Mouse (Mus musculus): ENCODE results near the gene Mysm1. TPM values are rescaled to one million over a fixed set of nuclear protein-coding genes. Genes with fewer than 3 reads are reported as not detected.

The Mysm1 gene
- polyA plus RNA-seq, 1 experiment from 2014 or later = 17.7 TPM

GRCm38 (mm10) chr4:95005251-95005830 is 26.4 kb upstream of the Mysm1 start:
- WGBS = 80% methylated on average over 6 of the region's 6 CpGs
- ATAC-seq (ENCODE audit: extremely low read depth, insufficient number of reproducible peaks, low FRiP score, low TSS enrichment) = no peak
- H3K9me3 ChIP-seq = no peaks in the 10 kb centered on the region
- no peak overlapping the region for H3K9ac ChIP-seq
- H3K27me3 ChIP-seq (replicated peaks) = no peaks in the 10 kb centered on the region
- no peak overlapping the region for H3K4me2 ChIP-seq
- no peak overlapping the region for H3K27ac ChIP-seq (replicated peaks)
- H3K4me1 ChIP-seq = no peaks in the 10 kb centered on the region
- no peaks in the 10 kb centered on the region for H3K36me3 ChIP-seq
- no peak overlapping the region for H3K4me3 ChIP-seq

GRCm38 (mm10) chr4:95001043-95001775 is 22.3 kb upstream of the Mysm1 start:
- 58% methylated on average over 6 of the region's 6 CpGs for WGBS
- H3K36me3 ChIP-seq = no peaks in the 10 kb centered on the region
- no peak for ATAC-seq (ENCODE audit: extremely low read depth, insufficient number of reproducible peaks, low FRiP score, low TSS enrichment)
- no peak overlapping the region for H3K4me2 ChIP-seq
- H3K27me3 ChIP-seq (replicated peaks) = no peaks in the 10 kb centered on the region
- H3K9me3 ChIP-seq = no peaks in the 10 kb centered on the region
- no peak overlapping the region for H3K27ac ChIP-seq (replicated peaks)
- H3K9ac ChIP-seq = no peak overlapping the region
- H3K4me1 ChIP-seq = no peaks in the 10 kb centered on the region
- H3K4me3 ChIP-seq = no peak overlapping the region

GRCm38 (mm10) chr4:95000147-95000546 is 21.2 kb upstream of the Mysm1 start:
- Histone ChIP-seq H3K36me3 (no peaks in the 10 kb centered on the region), H3K4me2 (no peak overlapping the region), H3K9me3 (no peaks in the 10 kb centered on the region), H3K4me1 (no peaks in the 10 kb centered on the region), H3K27me3 (replicated peaks) (no peaks in the 10 kb centered on the region), H3K9ac (no peak overlapping the region), H3K4me3 (no peak overlapping the region), H3K27ac (replicated peaks) (no peak overlapping the region)
- WGBS = 74% methylated on average over 1 of the region's 1 CpGs
- ATAC-seq (ENCODE audit: extremely low read depth, insufficient number of reproducible peaks, low FRiP score, low TSS enrichment) = no peak

- ATAC-seq (ENCODE audit: extremely low read depth, insufficient number of reproducible peaks, low FRiP score, low TSS enrichment) = no peak
- Histone ChIP-seq H3K27me3 (replicated peaks) (no peaks in the 10 kb centered on the region), H3K4me1 (no peaks in the 10 kb centered on the region), H3K27ac (replicated peaks) (no peak overlapping the region), H3K4me2 (no peak overlapping the region), H3K9ac (no peak overlapping the region), H3K36me3 (no peaks in the 10 kb centered on the region), H3K9me3 (no peaks in the 10 kb centered on the region), H3K4me3 (no peak overlapping the region)
- WGBS = 52% methylated on average over 3 of the region's 3 CpGs
These were observed 20.3 kb upstream of the Mysm1 start for GRCm38 (mm10) chr4:94999249-94999648.

GRCm38 (mm10) chr4:94995862-94996261 is 17.0 kb upstream of the Mysm1 start:
- H3K9me3 ChIP-seq = no peaks in the 10 kb centered on the region
- H3K4me2 ChIP-seq = no peak overlapping the region
- H3K27me3 ChIP-seq (replicated peaks) = no peaks in the 10 kb centered on the region
- H3K4me3 ChIP-seq = no peak overlapping the region
- H3K36me3 ChIP-seq = no peaks in the 10 kb centered on the region
- 82% methylated on average over 4 of the region's 4 CpGs for WGBS
- H3K4me1 ChIP-seq = no peaks in the 10 kb centered on the region
- no peak overlapping the region for H3K9ac ChIP-seq
- no peak for ATAC-seq (ENCODE audit: extremely low read depth, insufficient number of reproducible peaks, low FRiP score, low TSS enrichment)
- H3K27ac ChIP-seq (replicated peaks) = no peak overlapping the region

GRCm38 (mm10) chr4:94990204-94990603 is 11.3 kb upstream of the Mysm1 start:
- WGBS = 19% methylated on average over 3 of the region's 3 CpGs
- no peaks in the 10 kb centered on the region for H3K9me3 ChIP-seq
- 0 out of 2 replicates have a peak, but pooled peaks cover 3% of the 10 kb centered on the region for H3K4me1 ChIP-seq
- ATAC-seq (ENCODE audit: extremely low read depth, insufficient number of reproducible peaks, low FRiP score, low TSS enrichment) = no peak
- H3K4me2 ChIP-seq = no peak overlapping the region
- H3K4me3 ChIP-seq = no peak overlapping the region
- H3K36me3 ChIP-seq = no peaks in the 10 kb centered on the region
- H3K27me3 ChIP-seq (replicated peaks) = no peaks in the 10 kb centered on the region
- H3K9ac ChIP-seq = no peak overlapping the region
- no peak overlapping the region for H3K27ac ChIP-seq (replicated peaks)

GRCm38 (mm10) chr4:94987725-94988124 is 8.8 kb upstream of the Mysm1 start:
- Histone ChIP-seq H3K27ac (replicated peaks) (no peak overlapping the region), H3K9ac (no peak overlapping the region), H3K36me3 (no peaks in the 10 kb centered on the region), H3K4me2 (no peak overlapping the region), H3K4me3 (no peak overlapping the region), H3K9me3 (no peaks in the 10 kb centered on the region), H3K4me1 (0 out of 2 replicates have a peak, but pooled peaks cover 3% of the 10 kb centered on the region), H3K27me3 (replicated peaks) (no peaks in the 10 kb centered on the region)
- no peak for ATAC-seq (ENCODE audit: extremely low read depth, insufficient number of reproducible peaks, low FRiP score, low TSS enrichment)
- 41% methylated on average over 4 of the region's 4 CpGs for WGBS

GRCm38 (mm10) chr4:94979500-94979915 is 608 bp upstream of the Mysm1 start:
- H3K4me1 ChIP-seq = peaks cover 18% of the 10 kb centered on the region
- H3K4me2 ChIP-seq = peak overlapping the region; percentile 90
- peak overlapping the region; percentile 78 for H3K27ac ChIP-seq (replicated peaks)
- no peaks in the 10 kb centered on the region for H3K27me3 ChIP-seq (replicated peaks)
- no peak for ATAC-seq (ENCODE audit: extremely low read depth, insufficient number of reproducible peaks, low FRiP score, low TSS enrichment)
- peak overlapping the region; percentile 84 for H3K4me3 ChIP-seq
- WGBS = 45% methylated on average over 4 of the region's 4 CpGs
- H3K9me3 ChIP-seq = no peaks in the 10 kb centered on the region
- H3K36me3 ChIP-seq = peaks cover 15% of the 10 kb centered on the region
- H3K9ac ChIP-seq = peak overlapping the region; percentile 92

GRCm38 (mm10) chr4:94973321-94973720 is 5.6 kb downstream of the Mysm1 start:
- Histone ChIP-seq H3K9me3 (no peaks in the 10 kb centered on the region), H3K27me3 (replicated peaks) (no peaks in the 10 kb centered on the region), H3K27ac (replicated peaks) (no peak overlapping the region), H3K9ac (no peak overlapping the region), H3K36me3 (peaks cover 64% of the 10 kb centered on the region), H3K4me1 (peaks cover 13% of the 10 kb centered on the region), H3K4me2 (no peak overlapping the region), H3K4me3 (no peak overlapping the region)
- 80% methylated on average over 2 of the region's 2 CpGs for WGBS
- no peak for ATAC-seq (ENCODE audit: extremely low read depth, insufficient number of reproducible peaks, low FRiP score, low TSS enrichment)

GRCm38 (mm10) chr4:94952773-94953172 is 26.1 kb downstream of the Mysm1 start:
- Histone ChIP-seq H3K9ac (no peak overlapping the region), H3K4me3 (no peak overlapping the region), H3K36me3 (peaks cover 77% of the 10 kb centered on the region), H3K27ac (replicated peaks) (no peak overlapping the region), H3K27me3 (replicated peaks) (no peaks in the 10 kb centered on the region), H3K4me2 (no peak overlapping the region), H3K9me3 (no peaks in the 10 kb centered on the region), H3K4me1 (no peaks in the 10 kb centered on the region)
- 67% methylated on average over 3 of the region's 3 CpGs for WGBS
- no peak for ATAC-seq (ENCODE audit: extremely low read depth, insufficient number of reproducible peaks, low FRiP score, low TSS enrichment)

- no peak for ATAC-seq (ENCODE audit: extremely low read depth, insufficient number of reproducible peaks, low FRiP score, low TSS enrichment)
- Histone ChIP-seq H3K4me2 (no peak overlapping the region), H3K9ac (no peak overlapping the region), H3K9me3 (no peaks in the 10 kb centered on the region), H3K27me3 (replicated peaks) (no peaks in the 10 kb centered on the region), H3K4me3 (no peak overlapping the region), H3K36me3 (peaks cover 71% of the 10 kb centered on the region), H3K27ac (replicated peaks) (no peak overlapping the region), H3K4me1 (no peaks in the 10 kb centered on the region)
- WGBS = 68% methylated on average over 11 of the region's 11 CpGs
These were observed 37.6 kb downstream of the Mysm1 start for GRCm38 (mm10) chr4:94941221-94941855.
